Mouse (Mus musculus) embryonic fibroblast, embryonic 13.5 days (primary cell): Measurements from ENCODE around the gene Unc79.

Experiments used
- CTCF ChIP-seq: IDR thresholded peaks from 2 replicates; pipeline ENCODE4 v1.5.1; 2011; ENCODE audit warnings: mild to moderate bottlenecking, control low read depth, low read length, moderate library complexity, borderline replicate concordance; ENCODE audit not compliant: insufficient read depth
- POLR2A ChIP-seq: IDR thresholded peaks from 2 replicates; pipeline ENCODE4 v1.6.1; 2011; ENCODE audit warnings: low read depth, mild to moderate bottlenecking, control low read depth, low read length, moderate library complexity

GRCm38 (mm10) chr12:103049865-103050264, 101.2 kb downstream of the Unc79 start:
- TF ChIP-seq CTCF: no peak
- no peak for TF ChIP-seq POLR2A
